Mouse (Mus musculus): ENCODE results near the gene Fgf22. TPM values are rescaled to one million over a fixed set of nuclear protein-coding genes. Genes with fewer than 3 reads are reported as not detected.

Fgf22 gene
- polyA plus RNA-seq, 1 experiment from 2014 or later, result not detected

DNA sequence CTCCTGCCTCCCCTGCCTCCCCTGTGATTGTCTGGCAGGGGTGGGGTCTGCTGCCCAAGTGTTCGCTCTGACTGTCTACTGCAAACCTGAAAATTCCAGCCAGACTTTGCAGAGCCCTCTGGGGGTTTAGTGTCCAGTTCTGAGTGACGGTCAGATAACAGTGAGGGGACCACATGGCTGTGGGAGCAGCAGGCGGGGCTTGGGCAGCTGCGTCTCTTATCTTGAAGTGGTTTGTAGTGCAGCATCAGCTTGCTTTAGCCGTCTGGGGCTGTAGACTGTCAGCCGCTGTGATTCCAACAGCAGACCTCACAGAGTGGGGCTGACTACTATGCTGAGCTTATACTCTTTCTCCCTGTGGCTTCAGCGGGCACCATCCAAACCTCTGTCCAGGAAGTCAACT, 45.6 kb upstream of the Fgf22 start:
- H3K9me3 ChIP-seq (ENCODE audit: low read length), result no peaks in the 10 kb centered on the region
- H3K4me2 ChIP-seq (ENCODE audit: low read depth, low read length), result peak overlapping the region; percentile 13
- no peak for TF ChIP-seq EP300 (IDR thresholded peaks at IDR 0.05; ENCODE audit: low read depth)
- TF ChIP-seq CTCF (IDR thresholded peaks at IDR 0.05; ENCODE audit: low read depth), result no peak
- H3K4me1 ChIP-seq (ENCODE audit: insufficient read depth), result peaks cover 46% of the 10 kb centered on the region
- no peak overlapping the region for H3K4me3 ChIP-seq (ENCODE audit: low read depth, low read length)
- peaks cover 61% of the 10 kb centered on the region for H3K36me3 ChIP-seq (replicated peaks; ENCODE audit: insufficient read depth, low read length)
- H3K27ac ChIP-seq (ENCODE audit: low read depth), result no peak overlapping the region
- 50% methylated on average over 7 of the region's 7 CpGs for WGBS (ENCODE audit: insufficient replicate concordance)
- 0 out of 2 replicates have a peak, but pooled peaks cover 3% of the 10 kb centered on the region for H3K27me3 ChIP-seq (ENCODE audit: insufficient read depth, low read length)
- ATAC-seq (no peak), DNase-seq (no peak)
- H3K9ac ChIP-seq (replicated peaks), result no peak overlapping the region

- ATAC-seq (peak; percentile 37), DNase-seq (no peak)
Measured at GRCm38 (mm10) chr10:79712029-79712428, 42.8 kb upstream of the Fgf22 start.

DNA sequence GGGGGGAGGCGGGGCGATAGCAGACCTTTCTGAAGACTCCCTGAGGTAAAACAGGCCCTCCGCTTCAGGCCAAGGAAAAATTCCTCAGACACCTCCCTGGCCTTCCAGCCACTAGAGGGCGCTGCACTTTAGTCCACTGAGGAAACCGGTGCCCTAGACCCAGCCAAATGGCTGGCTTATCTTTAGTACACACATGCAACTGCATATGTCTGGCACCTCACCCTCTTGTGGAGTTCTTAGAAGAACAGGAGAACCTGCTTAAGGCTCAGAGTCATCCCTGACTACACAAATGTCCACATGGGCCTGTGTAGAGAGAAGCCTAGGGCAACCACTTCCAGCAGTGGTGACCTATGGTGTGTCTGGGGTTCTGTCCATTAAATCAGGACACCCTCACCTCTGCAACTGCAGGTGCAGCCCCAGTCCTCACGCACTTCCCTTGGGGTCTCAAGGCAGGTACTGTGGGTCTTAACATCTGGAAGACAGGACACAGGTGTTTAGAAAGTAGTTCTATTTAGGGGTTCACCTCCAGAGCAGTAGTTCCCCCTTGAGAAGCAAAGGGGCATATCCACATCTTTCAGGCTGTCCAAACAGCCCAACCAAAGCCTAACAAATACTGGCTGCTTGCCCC, 42.3 kb upstream of the Fgf22 start:
- Histone ChIP-seq H3K9me3 (ENCODE audit: low read length) (no peaks in the 10 kb centered on the region), H3K4me3 (ENCODE audit: low read depth, low read length) (no peak overlapping the region), H3K4me2 (ENCODE audit: low read depth, low read length) (peak overlapping the region; percentile 48), H3K9ac (replicated peaks) (peak overlapping the region; percentile 26; the same call in 1 of the 2 replicates), H3K36me3 (replicated peaks; ENCODE audit: insufficient read depth, low read length) (peaks cover 46% of the 10 kb centered on the region), H3K27me3 (ENCODE audit: insufficient read depth, low read length) (peaks cover 32% of the 10 kb centered on the region), H3K27ac (ENCODE audit: low read depth) (peak overlapping the region; percentile 71), H3K4me1 (ENCODE audit: insufficient read depth) (peaks cover 31% of the 10 kb centered on the region)
- peak; percentile 93 for DNase-seq
- 16% methylated on average over 5 of the region's 6 CpGs for WGBS (ENCODE audit: insufficient replicate concordance)
- ATAC-seq, result peak; percentile 93
- peak; percentile 91 for TF ChIP-seq CTCF (IDR thresholded peaks at IDR 0.05; ENCODE audit: low read depth)
- peak; percentile 91 for TF ChIP-seq EP300 (IDR thresholded peaks at IDR 0.05; ENCODE audit: low read depth)

More at GRCm38 (mm10) chr10:79712029-79712428, 42.8 kb upstream of the Fgf22 start:
- Histone ChIP-seq H3K9me3 (ENCODE audit: low read length) (no peaks in the 10 kb centered on the region), H3K36me3 (replicated peaks; ENCODE audit: insufficient read depth, low read length) (peaks cover 51% of the 10 kb centered on the region), H3K4me2 (ENCODE audit: low read depth, low read length) (no peak overlapping the region), H3K4me3 (ENCODE audit: low read depth, low read length) (no peak overlapping the region), H3K9ac (replicated peaks) (no peak overlapping the region), H3K27ac (ENCODE audit: low read depth) (peak overlapping the region; percentile 17; the same call in 1 of the 2 replicates), H3K27me3 (ENCODE audit: insufficient read depth, low read length) (peaks cover 26% of the 10 kb centered on the region), H3K4me1 (ENCODE audit: insufficient read depth) (peaks cover 32% of the 10 kb centered on the region)
- TF ChIP-seq CTCF (IDR thresholded peaks at IDR 0.05; ENCODE audit: low read depth), result peak; percentile 67
- no peak for TF ChIP-seq EP300 (IDR thresholded peaks at IDR 0.05; ENCODE audit: low read depth)
- 86% methylated on average over 1 of the region's 1 CpGs for WGBS (ENCODE audit: insufficient replicate concordance)

DNA sequence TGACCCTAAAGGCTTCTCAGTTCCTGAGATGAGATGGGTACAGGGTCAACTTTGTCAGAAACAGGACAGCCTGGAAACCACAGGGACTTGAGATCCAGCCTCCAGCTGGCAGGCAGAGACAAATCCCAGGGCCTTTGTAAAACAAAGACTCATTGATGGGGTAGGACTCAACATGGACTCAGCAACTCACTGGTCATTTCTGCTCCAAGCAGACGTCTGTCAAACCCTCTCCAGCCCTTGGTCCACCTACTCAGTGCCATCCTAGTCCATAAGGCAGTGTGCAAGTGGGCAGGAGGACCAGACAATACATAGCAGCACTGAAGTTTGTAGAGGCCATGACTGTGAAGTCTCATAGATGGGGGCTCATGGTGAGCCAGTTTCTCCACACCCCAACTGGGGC, 41.7 kb upstream of the Fgf22 start:
- peaks cover 38% of the 10 kb centered on the region for H3K27me3 ChIP-seq (ENCODE audit: insufficient read depth, low read length)
- peaks cover 27% of the 10 kb centered on the region for H3K4me1 ChIP-seq (ENCODE audit: insufficient read depth)
- ATAC-seq (no peak), DNase-seq (no peak)
- H3K4me2 ChIP-seq (ENCODE audit: low read depth, low read length), result peak overlapping the region; percentile 48; the same call in 1 of the 2 replicates
- WGBS (ENCODE audit: insufficient replicate concordance), result 48% methylated on average over 1 of the region's 1 CpGs
- peak overlapping the region; percentile 71 for H3K27ac ChIP-seq (ENCODE audit: low read depth)
- peak overlapping the region; percentile 26; the same call in 1 of the 2 replicates for H3K9ac ChIP-seq (replicated peaks)
- TF ChIP-seq EP300 (IDR thresholded peaks at IDR 0.05; ENCODE audit: low read depth), result no peak
- no peak for TF ChIP-seq CTCF (IDR thresholded peaks at IDR 0.05; ENCODE audit: low read depth)
- no peaks in the 10 kb centered on the region for H3K9me3 ChIP-seq (ENCODE audit: low read length)
- no peak overlapping the region for H3K4me3 ChIP-seq (ENCODE audit: low read depth, low read length)
- peaks cover 41% of the 10 kb centered on the region for H3K36me3 ChIP-seq (replicated peaks; ENCODE audit: insufficient read depth, low read length)

GRCm38 (mm10) chr10:79714996-79715395, 39.9 kb upstream of the Fgf22 start:
- no peak overlapping the region for H3K27ac ChIP-seq (ENCODE audit: low read depth)
- H3K9me3 ChIP-seq (ENCODE audit: low read length), result no peaks in the 10 kb centered on the region
- no peak overlapping the region for H3K4me3 ChIP-seq (ENCODE audit: low read depth, low read length)
- no peak for ATAC-seq
- DNase-seq, result no peak
- peaks cover 22% of the 10 kb centered on the region for H3K36me3 ChIP-seq (replicated peaks; ENCODE audit: insufficient read depth, low read length)
- H3K4me1 ChIP-seq (ENCODE audit: insufficient read depth), result peaks cover 21% of the 10 kb centered on the region
- no peak overlapping the region for H3K4me2 ChIP-seq (ENCODE audit: low read depth, low read length)
- no peak overlapping the region for H3K9ac ChIP-seq (replicated peaks)
- peaks cover 48% of the 10 kb centered on the region for H3K27me3 ChIP-seq (ENCODE audit: insufficient read depth, low read length)
- no peak for TF ChIP-seq EP300 (IDR thresholded peaks at IDR 0.05; ENCODE audit: low read depth)
- TF ChIP-seq CTCF (IDR thresholded peaks at IDR 0.05; ENCODE audit: low read depth), result no peak
- WGBS (ENCODE audit: insufficient replicate concordance), result 59% methylated on average over 4 of the region's 4 CpGs

DNA sequence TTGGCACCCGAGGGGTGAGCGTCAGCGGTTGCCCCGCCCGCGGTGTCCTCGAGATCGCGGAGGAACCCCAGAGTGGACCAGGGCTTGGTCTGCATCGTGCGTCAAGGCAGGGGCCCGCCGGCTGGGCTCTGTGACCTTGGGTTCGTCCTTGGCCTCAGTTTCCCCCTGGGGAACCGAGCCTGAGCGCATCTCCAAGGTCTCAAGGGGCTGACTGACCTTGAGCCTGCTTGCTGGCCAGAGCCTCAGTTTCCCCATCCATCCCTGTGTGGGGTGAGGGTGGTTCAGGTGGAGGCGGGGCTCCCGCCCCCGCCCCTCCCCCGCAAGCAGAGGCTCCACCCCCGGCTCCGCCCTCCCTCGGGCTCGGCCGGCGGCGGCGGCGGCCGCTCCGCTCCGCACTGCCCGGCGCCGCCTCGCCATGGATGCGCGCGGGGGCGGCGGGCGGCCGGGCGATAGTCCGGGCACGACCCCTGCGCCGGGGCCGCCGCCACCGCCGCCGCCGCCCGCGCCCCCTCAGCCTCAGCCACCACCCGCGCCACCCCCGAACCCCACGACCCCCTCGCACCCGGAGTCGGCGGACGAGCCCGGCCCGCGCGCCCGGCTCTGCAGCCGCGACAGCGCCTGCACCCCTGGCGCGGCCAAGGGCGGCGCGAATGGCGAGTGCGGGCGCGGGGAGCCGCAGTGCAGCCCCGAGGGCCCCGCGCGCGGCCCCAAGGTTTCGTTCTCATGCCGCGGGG, 38.5 kb upstream of the Fgf22 start, which contains the start of gene Hcn2:
TSS of gene Hcn2 (plus strand) at position 381 of the 734 bp plus-strand sequence.
- H3K9me3 ChIP-seq (ENCODE audit: low read length), result no peaks in the 10 kb centered on the region
- ATAC-seq (no peak), DNase-seq (no peak)
- TF ChIP-seq EP300 (IDR thresholded peaks at IDR 0.05; ENCODE audit: low read depth) (no peak), CTCF (IDR thresholded peaks at IDR 0.05; ENCODE audit: low read depth) (no peak)
- peaks cover 21% of the 10 kb centered on the region for H3K4me1 ChIP-seq (ENCODE audit: insufficient read depth)
- H3K27ac ChIP-seq (ENCODE audit: low read depth), result no peak within 1 kb of the TSS
- H3K4me3 ChIP-seq (ENCODE audit: low read depth, low read length), result peak within 1 kb of the TSS; percentile 58
- H3K4me2 ChIP-seq (ENCODE audit: low read depth, low read length), result peak within 1 kb of the TSS; percentile 88
- no peak within 1 kb of the TSS for H3K9ac ChIP-seq (replicated peaks)
- H3K36me3 ChIP-seq (replicated peaks; ENCODE audit: insufficient read depth, low read length), result peaks cover 8% of the 10 kb centered on the region
- peaks cover 48% of the 10 kb centered on the region for H3K27me3 ChIP-seq (ENCODE audit: insufficient read depth, low read length)
- 3% methylated on average over 36 of the region's 91 CpGs for WGBS (ENCODE audit: insufficient replicate concordance)

All from liver, postnatal 0 days (tissue).